Mouse (Mus musculus) MEL (cell line): ENCODE results near the gene Fcnb.

Source experiments
- CTCF ChIP-seq, 3 experiments: IDR thresholded peaks in 2 of 3; conservative IDR thresholded peaks in 1 of 3; 2 replicates each; pipeline ENCODE4 v1.5.1; 2011 to 2012; ENCODE audit warnings: low read length in 3 of 3, low read depth in 2 of 3, mild to moderate bottlenecking in 2 of 3, improper control_type of control experiment in 1 of 3, inconsistent platforms in 1 of 3, mixed read lengths in 1 of 3, moderate library complexity in 1 of 3; ENCODE audit not compliant: control insufficient read depth in 1 of 3, insufficient read depth in 1 of 3, poor library complexity in 1 of 3, severe bottlenecking in 1 of 3
- ELF1 ChIP-seq: IDR thresholded peaks from 2 replicates; pipeline ENCODE4 v1.6.1; 2014; ENCODE audit warnings: low read depth, mild to moderate bottlenecking, inconsistent platforms, low read length, improper control_type of control experiment, moderate library complexity
- GABPA ChIP-seq: IDR thresholded peaks from 2 replicates; pipeline ENCODE4 v1.6.1; 2012; ENCODE audit warnings: low read depth, mild to moderate bottlenecking, inconsistent platforms, low read length, improper control_type of control experiment, moderate library complexity
- GATA1 ChIP-seq: IDR thresholded peaks from 2 replicates; pipeline ENCODE4 v1.6.1; 2011; ENCODE audit warnings: low read depth, low read length, improper control_type of control experiment
- MAX ChIP-seq: IDR thresholded peaks from 2 replicates; pipeline ENCODE4 v1.6.1; 2011; ENCODE audit warnings: low read length, improper control_type of control experiment
- MXI1 ChIP-seq: IDR thresholded peaks from 2 replicates; pipeline ENCODE4 v1.6.1; 2011; ENCODE audit warnings: mild to moderate bottlenecking, low read depth, low read length, improper control_type of control experiment
- POLR2A ChIP-seq, 2 experiments: IDR thresholded peaks; 2 replicates each; pipeline ENCODE4 v1.6.1; 2011 to 2012; ENCODE audit warnings: low read length in 2 of 2, mild to moderate bottlenecking in 2 of 2, control low read depth in 1 of 2, improper control_type of control experiment in 1 of 2, low read depth in 1 of 2, moderate library complexity in 1 of 2; ENCODE audit not compliant: control insufficient read depth in 1 of 2, insufficient read depth in 1 of 2, poor library complexity in 1 of 2
- RAD21 ChIP-seq: IDR thresholded peaks from 2 replicates; pipeline ENCODE4 v1.6.1; 2011; ENCODE audit warnings: mild to moderate bottlenecking, low read depth, low read length, improper control_type of control experiment
- SMC3 ChIP-seq: IDR thresholded peaks from 2 replicates; pipeline ENCODE4 v1.6.1; 2011; ENCODE audit warnings: low read depth, low read length, improper control_type of control experiment
- ZMIZ1 ChIP-seq: IDR thresholded peaks from 2 replicates; pipeline ENCODE4 v1.6.1; 2012; ENCODE audit warnings: low read depth, mild to moderate bottlenecking, inconsistent platforms, low read length, improper control_type of control experiment, moderate library complexity
- ZNF384 ChIP-seq: IDR thresholded peaks from 2 replicates; pipeline ENCODE4 v1.6.1; 2012; ENCODE audit warnings: low read depth, mild to moderate bottlenecking, inconsistent platforms, low read length, improper control_type of control experiment

GRCm38 (mm10) chr2:28067821-28068536, 16.7 kb downstream of the Fcnb start:
- TF ChIP-seq SMC3: no peak
- TF ChIP-seq POLR2A (IDR thresholded peaks at IDR 0.05; ENCODE audit: control insufficient read depth in 1 of 2, insufficient read depth in 1 of 2, low read depth in 1 of 2, low read length in 2 of 2, poor library complexity in 1 of 2): peak in 1 of 2 experiments; percentile 63; a peak in 2 of 4 replicates
- TF ChIP-seq CTCF (IDR thresholded peaks at IDR 0.05 in 2 of 3, conservative IDR thresholded peaks at IDR 0.05 in 1 of 3; ENCODE audit: control insufficient read depth in 1 of 3, insufficient read depth in 1 of 3, low read depth in 2 of 3, low read length in 3 of 3, poor library complexity in 1 of 3, severe bottlenecking in 1 of 3): no peak
- no peak for TF ChIP-seq GATA1
- no peak for TF ChIP-seq MAX
- 0 out of 2 replicates have a peak, but pooled peaks have one; percentile 10 for TF ChIP-seq ELF1
- TF ChIP-seq ZNF384: no peak
- TF ChIP-seq MXI1: no peak
- TF ChIP-seq GABPA: no peak
- TF ChIP-seq RAD21: no peak
- TF ChIP-seq ZMIZ1: peak; percentile 35; the same call in 1 of the 2 replicates
